Mouse (Mus musculus) testis, adult 2 months (tissue): ENCODE data around the gene Ankrd12.

Source experiments
- CTCF ChIP-seq: fragments of 200-500 bp; IDR thresholded peaks from 2 replicates; pipeline ENCODE4 v1.5.1; 2012; ENCODE audit warnings: low read depth, mild to moderate bottlenecking, inconsistent platforms, low read length, moderate library complexity; ENCODE audit not compliant: control insufficient read depth, insufficient read depth, insufficient replicate concordance
- POLR2A ChIP-seq: fragments of 200-500 bp; IDR thresholded peaks from 2 replicates; pipeline ENCODE4 v1.6.1; 2012; ENCODE audit warnings: low read depth, mild to moderate bottlenecking, inconsistent platforms, low read length, moderate library complexity; ENCODE audit not compliant: control insufficient read depth

GRCm38 (mm10) chr17:66106601-66107267, 29.8 kb upstream of the Ankrd12 start:
- TF ChIP-seq CTCF (peak; percentile 47; the same call in 1 of the 2 replicates), POLR2A (no peak)
